Mouse (Mus musculus): ENCODE results near the gene Sprr2a2.
"Not testable (repeated sequence)": the region's sequence is repeated elsewhere in the genome, so short reads cannot be mapped to it uniquely, and the experiment has no call there.

- TF ChIP-seq CTCF, EP300 (IDR thresholded peaks at IDR 0.05): not testable (repeated sequence)
These were observed 42.8 kb downstream of the Sprr2a2 start for GRCm38 (mm10) chr3:92258526-92258925.
